Mouse (Mus musculus): ENCODE measurements at regions not wholly inside any gene's neighbourhood (a gene's known extent, or its start where the extent isn't known, plus 50 kb on each side); places are given as distances from the start of the nearest gene placed in this dataset.

- DNase-seq (ENCODE audit: low read depth in 1 of 2, low spot score in 2 of 2), result no peak
These were observed 325.0 kb upstream of the Gm5148 start for GRCm38 (mm10) chr3:38049290-38049689.

- no peak for DNase-seq (ENCODE audit: low read depth in 1 of 2, low spot score in 2 of 2)
These were observed 323.2 kb upstream of the Gm5148 start for GRCm38 (mm10) chr3:38047445-38047844.

DNA sequence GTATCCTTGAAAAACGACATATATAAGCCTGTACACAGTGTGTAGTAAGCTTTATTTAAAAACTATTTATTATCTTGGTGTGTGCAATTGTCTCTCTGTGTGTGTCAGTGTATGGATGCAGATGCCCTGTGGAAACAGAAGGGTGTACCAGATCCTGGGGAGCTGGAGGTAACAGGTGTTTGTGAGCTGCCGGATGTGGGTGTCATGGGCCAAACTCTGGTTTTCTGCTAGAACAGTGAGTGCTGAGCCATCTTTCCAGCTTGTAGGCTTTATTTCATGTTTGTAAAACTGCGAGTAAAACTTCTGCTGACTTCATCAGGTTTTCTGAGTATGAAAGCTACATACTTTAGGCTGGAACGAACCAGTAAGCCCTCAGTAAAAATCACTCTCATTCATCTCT lies 322.3 kb upstream of the Gm5148 start:
- DNase-seq (ENCODE audit: low read depth in 1 of 2, low spot score in 2 of 2), result no peak

DNA sequence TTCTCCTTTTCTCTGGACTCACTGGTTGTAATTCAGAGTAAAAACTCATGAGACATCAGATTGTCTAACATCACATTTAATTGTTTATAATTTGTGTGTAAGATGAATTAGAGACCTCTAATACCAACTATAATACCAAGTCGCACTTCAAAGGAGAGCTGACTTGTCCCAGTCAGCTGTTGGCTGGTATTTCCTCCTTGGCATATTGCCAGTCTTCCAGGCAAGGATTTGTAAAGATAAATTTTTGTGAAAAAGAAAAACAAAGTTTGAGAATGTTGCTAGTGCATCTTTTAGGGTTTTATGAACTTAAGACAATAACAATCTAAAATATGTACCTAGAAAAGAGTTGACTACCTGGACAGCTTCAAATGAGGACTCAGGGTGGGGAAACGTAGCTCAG lies 321.7 kb upstream of the Gm5148 start:
- DNase-seq (ENCODE audit: low read depth in 1 of 2, low spot score in 2 of 2), result no peak

- no peak for DNase-seq (ENCODE audit: low read depth in 1 of 2, low spot score in 2 of 2)
These were observed 321.2 kb upstream of the Gm5148 start for GRCm38 (mm10) chr3:38045523-38045922.

- DNase-seq (ENCODE audit: low read depth in 1 of 2, low spot score in 2 of 2), result no peak
These were observed 320.0 kb upstream of the Gm5148 start for GRCm38 (mm10) chr3:38044338-38044737.

DNA sequence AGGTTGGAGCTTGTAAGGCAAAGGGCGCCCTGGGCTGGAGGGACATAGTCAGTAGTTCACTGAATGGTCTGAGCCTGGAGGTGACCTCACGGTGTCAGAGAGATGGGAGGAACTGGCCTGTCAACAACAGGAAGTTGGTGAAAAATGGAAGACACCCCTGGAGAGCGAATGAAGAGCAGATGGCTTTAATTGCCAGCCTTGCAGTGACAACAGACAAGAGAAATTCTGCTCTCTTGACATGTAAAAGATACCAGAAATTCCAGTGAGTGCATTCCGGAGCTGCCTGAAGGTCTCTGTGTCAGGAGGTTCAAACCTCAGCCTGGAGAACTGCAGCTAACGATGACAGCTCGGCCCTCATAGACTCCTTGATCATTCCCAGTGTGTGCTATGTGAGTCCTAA lies 318.3 kb upstream of the Gm5148 start:
- no peak for DNase-seq (ENCODE audit: low read depth in 1 of 2, low spot score in 2 of 2)

DNA sequence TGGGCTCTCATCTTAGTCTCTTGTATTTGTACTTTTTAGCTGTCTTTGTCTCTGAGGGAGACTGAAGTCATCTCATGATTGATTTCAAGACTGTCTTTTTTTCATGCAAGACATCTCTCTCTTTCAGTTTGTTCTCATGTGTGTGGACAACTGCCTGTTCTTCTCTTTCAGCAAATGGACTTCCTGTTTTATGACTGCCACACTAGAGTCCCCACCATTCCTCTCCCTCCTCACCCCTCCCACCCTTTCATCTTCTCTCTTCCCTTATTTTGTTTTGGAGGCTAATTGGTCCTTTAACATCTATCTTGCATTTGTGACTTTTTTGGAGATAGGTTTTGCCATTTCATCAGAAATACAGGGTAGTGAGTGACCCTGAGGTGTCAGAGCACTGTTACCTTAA lies 311.8 kb upstream of the Gm5148 start:
- no peak for DNase-seq (ENCODE audit: low read depth in 1 of 2, low spot score in 2 of 2)

DNA sequence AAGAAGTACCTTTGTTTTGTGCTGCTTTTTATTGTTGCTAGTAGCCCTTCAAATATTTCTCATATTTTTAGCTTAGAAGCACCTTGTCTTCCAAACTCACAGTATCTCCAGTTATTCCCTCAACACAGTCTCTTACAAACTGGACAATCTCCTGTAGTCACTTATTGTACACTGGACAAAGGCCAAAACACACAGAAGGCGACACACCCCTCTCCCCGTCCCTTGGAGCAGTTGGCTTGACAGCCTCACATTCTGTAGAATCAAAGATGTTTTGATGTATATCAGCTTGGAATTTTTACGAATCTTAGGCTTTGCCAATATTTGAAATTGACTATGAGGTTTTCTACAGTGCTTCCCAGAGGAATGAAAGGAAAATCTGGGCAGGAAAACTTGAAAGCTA lies 309.8 kb upstream of the Gm5148 start:
- no peak for DNase-seq (ENCODE audit: low read depth in 1 of 2, low spot score in 2 of 2)

GRCm38 (mm10) chr3:38014768-38015167 lies 290.5 kb upstream of the Gm5148 start:
- DNase-seq (ENCODE audit: low read depth in 1 of 2, low spot score in 2 of 2), result no peak

DNA sequence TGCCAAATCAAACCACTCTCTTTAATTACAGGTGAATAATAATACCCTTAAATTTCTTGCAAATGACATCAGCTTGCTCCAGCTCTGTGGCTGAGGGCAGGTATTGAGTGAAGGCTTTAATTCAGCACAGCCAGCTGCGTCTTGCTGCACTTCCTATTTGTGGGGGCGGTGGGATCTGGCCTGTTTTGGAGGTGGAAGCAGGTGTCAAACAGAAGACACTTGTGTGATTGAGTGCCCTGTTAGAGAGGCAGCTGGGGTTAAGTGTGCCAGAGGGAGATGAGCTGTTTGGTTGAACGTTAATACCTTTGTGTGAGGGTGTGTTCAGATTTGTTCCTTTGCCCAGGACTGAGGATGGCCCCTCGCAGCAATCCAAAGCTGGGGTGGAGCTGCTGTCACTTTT lies 284.9 kb upstream of the Gm5148 start:
- no peak for DNase-seq (ENCODE audit: low read depth in 1 of 2, low spot score in 2 of 2)

GRCm38 (mm10) chr3:38008321-38008720 lies 284.0 kb upstream of the Gm5148 start:
- no peak for DNase-seq (ENCODE audit: low read depth in 1 of 2, low spot score in 2 of 2)

DNA sequence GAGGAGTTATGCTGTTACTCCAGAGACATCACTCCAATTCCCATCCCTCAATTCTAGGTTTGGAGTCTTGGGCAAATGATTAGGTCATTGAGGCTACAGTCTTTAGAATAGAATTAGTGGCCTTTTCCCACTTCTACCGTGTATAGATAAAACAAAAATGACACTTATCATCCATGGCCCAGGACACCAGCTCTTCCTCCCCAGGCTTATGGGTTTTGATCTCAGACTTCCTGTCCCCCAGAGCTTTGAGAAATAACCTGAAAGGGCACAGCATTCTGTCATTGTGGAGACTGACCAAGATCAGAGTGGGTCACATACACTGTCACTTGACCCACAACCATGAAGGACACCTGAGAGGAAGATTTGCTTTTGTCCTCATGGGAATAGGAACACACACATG lies 283.3 kb upstream of the Gm5148 start:
- DNase-seq (ENCODE audit: low read depth in 1 of 2, low spot score in 2 of 2), result no peak

- no peak for DNase-seq (ENCODE audit: low read depth in 1 of 2, low spot score in 2 of 2)
These were observed 278.0 kb upstream of the Gm5148 start for GRCm38 (mm10) chr3:38002275-38002674.

GRCm38 (mm10) chr3:37999779-38000178 lies 275.5 kb upstream of the Gm5148 start:
- no peak for DNase-seq (ENCODE audit: low read depth in 1 of 2, low spot score in 2 of 2)

DNA sequence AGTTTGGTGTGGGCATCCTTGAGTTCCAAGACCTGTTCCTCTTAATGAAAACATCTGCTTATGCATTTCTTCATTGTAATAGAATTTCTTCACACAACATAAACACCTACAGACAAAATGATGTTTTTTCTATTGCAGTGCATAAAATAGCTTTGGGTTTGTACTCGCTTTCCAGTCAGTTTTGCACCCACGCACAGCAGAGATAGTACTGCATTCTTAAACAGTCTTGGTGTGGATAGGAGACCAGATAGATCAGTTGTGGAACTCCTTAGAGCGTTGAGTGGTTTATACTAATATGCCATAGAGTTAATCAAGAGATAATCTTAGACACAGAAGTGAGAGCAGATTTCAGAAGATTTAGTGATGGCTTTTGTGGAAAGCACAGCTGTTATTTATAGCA lies 273.7 kb upstream of the Gm5148 start:
- DNase-seq (ENCODE audit: low read depth in 1 of 2, low spot score in 2 of 2), result no peak

DNA sequence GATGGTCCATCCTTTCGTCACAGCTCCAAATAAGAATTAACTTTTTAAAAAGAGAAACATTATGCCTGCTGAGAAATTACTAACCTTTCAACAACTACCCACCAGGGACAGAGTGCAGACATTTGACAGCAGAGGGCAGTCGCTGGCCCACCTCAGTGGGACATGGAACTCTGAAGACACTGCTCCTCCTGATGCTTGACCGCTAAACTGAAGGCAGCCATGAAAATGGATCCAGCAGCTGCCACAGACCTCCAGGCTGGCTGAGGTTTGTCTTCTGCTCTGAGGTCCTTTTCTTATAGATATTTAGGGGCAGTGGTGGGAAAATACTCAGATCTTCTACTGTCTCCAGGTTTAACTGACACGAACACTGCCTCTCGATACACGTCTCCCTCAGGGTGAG lies 265.7 kb upstream of the Gm5148 start:
- DNase-seq (ENCODE audit: low read depth in 1 of 2, low spot score in 2 of 2), result no peak

DNA sequence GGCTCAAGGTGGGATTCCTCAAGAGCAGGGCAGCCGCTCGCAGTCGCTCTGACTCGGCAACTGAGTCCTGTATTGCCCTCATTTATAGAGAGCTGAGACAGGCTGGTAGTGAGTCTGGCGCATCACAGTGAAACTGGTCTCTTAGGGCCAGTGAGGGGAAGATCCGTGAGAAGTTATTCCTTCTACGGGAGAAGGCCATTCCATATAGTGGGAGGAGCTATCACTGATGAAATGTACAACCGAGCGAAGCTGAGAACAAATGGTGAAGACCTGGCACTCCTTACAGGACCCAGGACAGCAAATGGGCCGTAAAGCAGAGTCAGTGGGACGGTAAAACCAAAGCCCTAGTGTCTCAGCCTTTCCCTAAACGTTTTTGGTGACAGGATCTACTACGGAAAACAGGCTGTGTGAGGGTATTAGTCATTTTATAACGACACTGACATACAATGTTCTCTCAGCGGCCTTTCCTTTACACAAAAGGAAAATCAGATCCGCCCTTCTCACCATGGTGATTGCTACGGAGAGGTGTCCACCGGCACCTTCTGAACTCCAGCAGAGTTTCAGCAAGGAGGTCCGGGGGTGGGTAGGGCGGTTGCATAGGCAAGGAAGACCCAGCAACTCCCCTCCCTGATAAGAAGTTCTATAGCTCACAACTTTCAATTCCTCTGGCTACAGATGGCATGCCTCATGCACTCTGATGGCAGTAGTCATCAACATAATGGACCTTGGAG lies 263.6 kb upstream of the Gm5148 start:
- no peak for DNase-seq (ENCODE audit: low read depth in 1 of 2, low spot score in 2 of 2)

GRCm38 (mm10) chr3:37987007-37987774 lies 262.9 kb upstream of the Gm5148 start:
- no peak for DNase-seq (ENCODE audit: low read depth in 1 of 2, low spot score in 2 of 2)

DNA sequence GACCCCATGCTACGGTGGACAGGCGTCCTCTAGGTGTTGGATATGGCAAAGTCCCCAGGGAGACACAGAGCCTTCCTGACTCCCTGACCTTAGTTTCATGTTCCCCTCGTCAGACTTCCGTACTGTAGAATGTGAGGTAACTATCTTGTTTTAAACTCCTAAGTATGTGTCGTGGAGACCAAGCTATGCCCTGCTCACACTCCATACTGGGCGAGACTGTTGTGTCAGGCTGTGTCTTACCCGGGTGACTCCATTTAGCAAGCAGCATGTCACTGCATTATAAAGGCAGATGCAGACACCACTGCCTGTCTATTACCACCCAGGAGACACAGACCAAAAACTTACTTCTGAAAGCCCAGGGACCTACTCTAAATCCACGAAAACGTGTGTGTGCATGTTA lies 260.4 kb upstream of the Gm5148 start:
- no peak for DNase-seq (ENCODE audit: low read depth in 1 of 2, low spot score in 2 of 2)

DNA sequence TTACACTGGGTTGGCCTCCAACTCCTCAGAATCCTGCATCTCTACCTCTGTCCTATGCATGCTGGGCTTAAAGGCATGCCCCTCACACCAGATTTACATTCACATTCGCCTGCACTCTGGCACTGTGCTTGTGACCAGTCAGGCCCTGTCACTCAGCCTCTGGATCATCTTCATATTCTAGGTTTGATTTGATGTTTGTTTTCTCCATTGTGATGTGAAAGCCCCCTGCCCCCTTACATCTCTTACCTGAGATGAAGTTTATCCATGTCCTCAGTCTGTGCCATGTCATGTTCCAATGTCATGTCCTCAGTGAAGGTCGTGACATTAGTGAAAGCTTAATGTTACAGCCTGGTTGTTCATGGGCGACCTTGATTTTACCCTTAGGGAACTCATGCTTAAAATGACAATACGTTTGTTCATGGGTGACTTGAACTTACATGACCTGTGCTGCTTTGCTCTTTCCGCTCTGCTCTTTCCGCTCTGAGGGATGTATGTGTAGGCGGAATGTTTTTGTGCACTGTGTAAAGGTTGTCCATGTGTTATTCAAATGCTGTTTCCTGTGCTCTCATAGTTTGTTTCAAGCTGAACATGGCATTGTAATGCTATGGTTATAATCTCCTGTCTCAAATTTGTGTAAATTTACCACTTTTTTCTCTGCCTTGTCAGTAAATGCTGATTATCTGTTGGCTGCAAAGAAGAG lies 257.3 kb upstream of the Gm5148 start:
- DNase-seq (ENCODE audit: low read depth in 1 of 2, low spot score in 2 of 2), result no peak

DNA sequence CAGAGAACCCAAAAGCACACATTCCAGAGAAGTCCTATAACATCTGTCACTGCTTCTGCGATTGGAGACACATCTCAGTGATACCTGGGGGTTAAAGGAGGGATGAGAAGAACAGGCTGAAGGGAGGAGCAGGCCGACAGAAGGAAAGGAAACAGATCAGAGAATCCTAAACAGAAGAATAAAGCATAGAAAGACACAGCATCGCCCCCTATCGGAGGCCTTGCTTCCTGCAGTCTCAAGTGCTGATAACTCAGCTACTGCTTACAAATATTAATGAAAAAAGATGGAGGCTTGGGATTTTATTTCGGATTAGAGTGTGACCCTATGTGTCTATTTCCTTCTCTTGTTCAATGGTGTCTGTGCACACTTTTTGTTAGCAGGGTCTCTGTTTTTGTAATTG lies 255.6 kb upstream of the Gm5148 start:
- no peak for DNase-seq (ENCODE audit: low read depth in 1 of 2, low spot score in 2 of 2)

Measured in monocyte, adult 2 months (primary cell).